Mouse (Mus musculus) urinary bladder, postnatal 4 days (tissue): ENCODE results near the gene Cdc6.
A peak's percentile ranks its signal among the peaks of the same experiment; 100 is the strongest.
"Not testable (repeated sequence)": the region's sequence is repeated elsewhere in the genome, so short reads cannot be mapped to it uniquely, and the experiment has no call there.

Experiments
- DNase-seq, 2 experiments: peaks; one replicate each; pipeline ENCODE4 v3.0.0; 2021 to 2022; ENCODE audit warnings: low spot score in 2 of 2

Gene Cdc6

DNA sequence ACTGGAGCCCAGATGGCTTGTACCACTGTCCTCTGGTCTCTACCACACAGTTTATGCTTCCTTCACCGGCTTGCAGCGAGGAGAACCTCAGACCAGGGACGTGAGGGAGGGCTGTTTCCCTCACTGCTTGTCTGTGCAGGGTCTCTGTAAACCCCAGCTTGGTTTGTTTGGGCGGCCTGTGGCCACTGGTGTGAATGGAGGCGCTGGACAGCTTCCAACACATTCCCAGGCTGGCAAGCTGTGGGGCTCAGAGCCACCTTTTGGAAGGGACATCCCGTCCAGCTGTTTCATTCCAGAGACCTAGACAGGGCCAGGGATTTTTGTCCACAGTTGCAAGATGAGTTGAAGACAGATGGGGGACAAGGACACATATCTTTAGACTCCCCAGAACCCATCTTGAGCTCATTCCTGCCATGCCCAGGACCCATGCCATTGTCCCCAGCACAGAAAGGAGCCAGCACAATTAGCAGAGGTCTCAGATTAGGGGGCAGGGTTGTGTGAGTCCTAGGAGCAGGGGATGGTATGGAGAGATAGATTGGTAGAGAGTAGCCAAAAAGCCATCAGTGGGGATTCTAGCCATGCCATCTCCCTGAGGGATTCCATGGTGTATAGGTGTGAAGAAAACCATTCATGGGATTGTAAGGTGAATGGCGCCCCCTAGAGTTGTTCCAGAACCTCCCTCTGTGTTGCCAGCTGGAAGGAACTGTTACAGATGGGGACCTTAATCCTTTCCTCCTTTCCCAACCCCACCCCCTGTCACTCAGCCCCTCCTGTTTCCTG, 24.1 kb downstream of the Cdc6 start:
- DNase-seq, result no peak

DNA sequence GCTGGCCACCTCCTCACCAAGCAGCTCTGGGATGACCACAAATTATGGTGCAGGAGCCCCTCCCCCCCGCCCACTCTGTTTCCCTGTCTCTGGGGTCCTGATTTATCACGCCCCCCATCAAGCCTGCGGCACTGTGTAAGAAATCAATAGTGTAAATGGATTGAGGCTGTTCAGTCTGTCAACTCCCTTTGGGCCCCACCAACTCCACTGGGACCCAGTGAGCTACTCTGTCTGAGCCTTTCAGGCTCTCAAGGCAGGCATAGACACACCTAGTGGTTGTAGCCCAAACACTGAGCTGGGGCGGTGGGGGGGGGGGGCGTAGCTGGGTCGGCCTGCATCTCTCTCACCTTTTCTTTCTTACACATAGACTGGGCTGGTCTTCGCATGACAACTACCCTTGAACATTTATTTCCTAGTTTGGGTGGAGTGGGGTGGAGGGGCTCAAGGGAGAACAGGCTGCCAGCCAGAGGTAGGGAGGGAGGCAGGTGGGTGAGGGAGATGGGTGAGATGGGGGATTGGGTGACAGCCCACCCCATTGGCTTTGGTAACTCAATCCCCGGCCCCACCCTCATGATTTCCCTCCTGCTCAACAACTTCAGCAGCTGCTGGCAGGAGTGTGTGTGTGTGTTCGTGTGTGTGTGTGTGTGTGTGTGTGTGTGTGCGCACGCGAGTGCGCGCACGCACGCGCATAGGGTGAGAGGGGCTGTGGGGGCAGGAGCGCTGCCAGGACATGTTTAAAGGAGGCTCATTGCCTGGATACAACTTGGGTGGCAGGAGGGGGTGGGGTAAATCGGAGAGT, 24.9 kb downstream of the Cdc6 start:
- DNase-seq, result no peak

DNA sequence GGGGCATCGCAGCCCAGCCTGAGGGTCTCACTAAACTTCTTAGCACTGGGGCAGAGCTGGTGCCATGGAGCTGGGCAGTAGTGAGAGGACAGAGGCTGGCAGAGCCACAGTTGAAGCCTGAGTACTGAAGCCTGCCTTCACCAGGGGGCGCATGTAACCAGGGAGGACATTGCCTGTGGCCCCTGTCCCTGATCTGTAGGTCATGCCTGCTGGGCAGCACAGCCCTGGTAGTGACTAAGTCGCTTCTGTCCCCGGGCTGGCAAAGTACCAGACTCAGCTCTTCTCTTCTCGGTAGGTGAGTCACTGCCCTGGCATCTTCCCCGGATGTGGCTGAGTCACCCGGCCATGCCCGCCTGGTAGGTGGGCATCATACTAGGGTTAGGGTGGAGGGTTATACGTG, 25.6 kb downstream of the Cdc6 start:
- no peak for DNase-seq

DNA sequence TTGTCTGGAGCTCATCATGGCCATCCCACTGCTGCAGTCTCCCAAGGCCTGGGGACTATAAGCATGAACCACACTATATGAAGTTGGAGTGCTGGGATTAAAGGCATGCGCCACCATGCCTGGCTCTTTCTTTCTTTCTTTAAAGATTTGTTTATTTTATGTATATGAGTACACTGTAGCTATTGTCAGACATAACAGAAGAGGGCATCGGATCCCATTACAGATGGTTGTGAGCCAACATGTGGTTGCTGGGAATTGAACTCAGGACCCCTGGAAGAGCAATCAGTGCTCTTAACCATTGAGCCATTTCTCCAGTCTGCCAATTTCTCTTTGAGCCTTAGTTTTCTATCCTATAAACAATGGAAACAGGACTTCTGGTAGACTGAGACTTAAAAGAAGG, 26.2 kb downstream of the Cdc6 start:
- DNase-seq, result not testable (repeated sequence)

DNA sequence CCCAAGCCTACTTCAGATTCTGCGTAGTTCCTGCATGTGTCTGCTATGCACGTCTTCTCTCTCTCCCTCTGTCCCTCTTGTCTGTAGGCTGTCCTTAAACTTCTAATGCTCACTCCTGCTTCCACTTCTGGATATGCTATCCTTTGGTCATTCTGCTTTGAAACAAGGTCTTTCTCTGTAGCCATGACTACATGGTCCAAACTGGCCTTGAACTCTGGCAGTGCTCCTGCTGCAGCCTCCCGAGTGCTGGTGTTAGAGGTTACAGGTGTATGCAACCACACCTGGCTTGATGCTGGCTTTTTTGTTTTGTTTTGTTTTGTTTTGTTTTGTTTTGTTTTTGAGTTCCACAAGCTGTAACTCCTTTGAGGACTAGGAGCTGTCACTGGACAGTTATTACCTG, 26.8 kb downstream of the Cdc6 start:
- no peak for DNase-seq

DNA sequence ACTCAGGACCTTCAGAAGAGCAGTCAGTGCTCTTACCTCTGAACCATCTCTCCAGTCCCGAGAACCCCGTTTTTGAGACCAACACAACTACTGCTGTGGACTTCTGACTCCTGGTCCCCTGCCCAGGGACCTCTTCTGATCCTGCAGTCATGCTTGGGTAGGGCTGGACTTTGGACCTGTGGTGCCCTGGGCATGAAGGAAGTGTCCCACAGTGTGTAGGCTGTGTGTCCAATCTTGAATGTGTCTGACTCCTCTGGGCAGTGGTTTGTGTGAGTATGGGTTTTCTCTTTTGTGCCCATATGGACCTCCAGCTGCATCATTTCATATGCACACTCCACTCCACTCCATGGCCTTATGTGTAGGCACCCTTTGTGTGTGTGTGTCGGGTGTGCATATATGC, 27.5 kb downstream of the Cdc6 start:
- DNase-seq, result no peak

DNA sequence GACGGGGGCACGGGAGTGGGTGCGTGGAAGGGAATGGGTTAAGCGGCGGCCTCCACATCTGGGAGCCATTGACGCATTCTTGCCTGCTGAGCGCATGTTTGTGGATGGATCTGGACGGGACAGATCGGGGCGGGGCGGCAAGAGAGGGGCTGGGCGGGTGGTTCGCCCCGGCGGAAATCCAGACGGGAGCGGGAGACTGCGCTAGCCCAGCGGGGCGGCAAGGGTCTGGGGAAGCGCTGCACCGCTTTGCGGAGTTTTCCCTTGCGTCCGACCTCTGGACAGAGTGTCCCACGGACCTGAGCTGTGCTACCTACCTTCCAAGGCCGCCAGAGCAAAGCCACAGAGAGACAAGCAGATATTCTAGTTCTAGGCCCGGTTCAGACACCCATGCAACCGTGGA, 28.6 kb downstream of the Cdc6 start:
- DNase-seq, result peak; percentile 71 to 85

- no peak for DNase-seq
These were observed 29.2 kb downstream of the Cdc6 start for GRCm38 (mm10) chr11:98936606-98937409.

GRCm38 (mm10) chr11:98937410-98937913, 29.9 kb downstream of the Cdc6 start:
- peak; percentile 90 to 91 for DNase-seq

DNA sequence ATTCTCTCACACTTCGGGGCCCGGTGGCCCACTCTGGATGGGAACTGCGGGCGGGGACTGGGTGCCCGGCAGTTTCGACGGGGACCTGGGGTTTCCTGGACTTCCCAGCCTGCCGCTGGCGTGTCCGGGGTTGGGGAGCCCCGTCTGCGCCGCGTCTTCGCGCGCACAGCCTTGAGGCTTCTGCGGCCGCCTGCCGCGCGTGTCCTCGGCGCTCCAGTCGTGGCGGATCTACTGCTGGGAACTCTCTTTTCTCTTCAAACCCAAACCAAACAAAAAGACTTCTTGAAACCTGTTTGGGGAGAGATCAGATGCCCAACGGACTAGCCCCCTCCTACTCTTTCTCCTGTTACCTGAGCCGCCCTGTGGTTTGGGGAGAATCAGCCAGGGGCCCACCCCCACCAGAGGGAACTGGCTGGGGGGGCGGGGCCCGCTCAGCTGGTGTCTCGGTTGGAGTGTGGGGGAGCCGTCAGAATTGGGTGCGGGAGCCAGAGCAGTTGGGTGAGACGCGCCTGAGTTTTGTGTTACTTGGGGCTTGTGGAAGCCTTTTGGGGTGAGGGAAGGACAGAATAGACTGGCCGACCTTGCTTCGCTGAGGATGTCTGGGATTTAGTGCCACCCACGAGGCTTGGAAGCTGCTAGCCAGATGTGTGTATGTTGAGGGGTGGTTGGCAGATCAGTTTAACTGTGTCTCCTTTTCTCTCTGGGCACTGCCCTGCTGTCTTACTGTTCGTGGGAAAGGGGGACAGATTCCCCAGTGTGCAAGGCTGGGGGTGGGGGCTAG, 30.5 kb downstream of the Cdc6 start:
- DNase-seq, result peak in 1 of 2 experiments; percentile 66

GRCm38 (mm10) chr11:98938701-98939083, 31.1 kb downstream of the Cdc6 start:
- DNase-seq, result no peak

GRCm38 (mm10) chr11:98939084-98939952, 31.7 kb downstream of the Cdc6 start:
- DNase-seq, result no peak

DNA sequence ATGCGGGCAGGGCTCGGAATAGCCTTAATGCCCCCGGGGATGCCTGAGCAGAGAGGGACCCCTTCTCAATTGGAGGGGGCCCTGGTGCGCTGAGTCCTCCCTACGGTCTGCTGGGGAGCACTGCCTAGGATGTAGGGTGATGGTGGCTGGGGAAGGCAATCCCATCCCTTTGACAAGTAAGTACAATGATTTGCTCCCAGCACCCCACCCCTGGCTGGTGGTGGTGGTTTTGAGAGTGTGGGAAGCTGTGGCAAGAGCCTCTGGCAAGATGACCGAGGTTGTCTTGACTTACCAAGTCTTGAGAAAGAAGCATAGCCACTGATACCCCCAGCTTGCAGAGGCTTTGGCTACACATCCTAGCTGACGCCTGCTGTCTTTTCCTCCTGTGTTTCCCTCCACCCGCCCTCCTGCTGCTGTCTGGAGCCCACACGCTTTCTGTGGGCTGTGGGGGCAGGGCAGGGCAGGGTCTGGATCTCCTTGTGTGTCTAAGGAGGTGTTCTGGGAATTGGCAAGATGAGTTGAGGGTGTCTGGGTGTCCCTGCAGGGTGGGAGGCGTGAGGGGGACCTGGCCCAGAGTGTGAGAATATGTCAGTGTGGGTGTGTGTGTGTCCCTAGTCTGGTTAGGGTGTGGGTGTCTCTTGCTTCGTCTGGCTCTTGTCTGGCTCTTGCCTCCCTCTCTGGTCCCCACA, 32.5 kb downstream of the Cdc6 start:
- DNase-seq, result no peak

DNA sequence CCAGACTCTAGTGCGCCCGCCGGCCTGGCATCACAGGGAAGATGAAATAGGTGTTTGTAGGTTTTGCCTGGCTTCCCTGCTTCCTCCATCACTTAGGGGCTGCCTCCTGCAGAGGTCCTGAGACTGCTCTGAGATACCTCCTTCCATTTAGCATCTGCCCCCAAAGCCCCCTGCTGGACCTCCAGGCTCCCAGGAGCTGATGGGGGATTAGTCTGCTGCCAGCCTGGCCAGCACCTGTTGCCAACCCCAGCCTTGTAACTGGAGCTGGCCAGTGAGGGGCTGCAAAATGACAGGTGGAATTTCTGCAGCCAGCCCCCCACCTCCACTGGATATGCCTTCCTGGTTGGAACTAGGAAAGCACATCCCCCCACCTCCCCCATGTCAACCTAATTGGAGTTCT, 33.2 kb downstream of the Cdc6 start:
- no peak for DNase-seq

DNA sequence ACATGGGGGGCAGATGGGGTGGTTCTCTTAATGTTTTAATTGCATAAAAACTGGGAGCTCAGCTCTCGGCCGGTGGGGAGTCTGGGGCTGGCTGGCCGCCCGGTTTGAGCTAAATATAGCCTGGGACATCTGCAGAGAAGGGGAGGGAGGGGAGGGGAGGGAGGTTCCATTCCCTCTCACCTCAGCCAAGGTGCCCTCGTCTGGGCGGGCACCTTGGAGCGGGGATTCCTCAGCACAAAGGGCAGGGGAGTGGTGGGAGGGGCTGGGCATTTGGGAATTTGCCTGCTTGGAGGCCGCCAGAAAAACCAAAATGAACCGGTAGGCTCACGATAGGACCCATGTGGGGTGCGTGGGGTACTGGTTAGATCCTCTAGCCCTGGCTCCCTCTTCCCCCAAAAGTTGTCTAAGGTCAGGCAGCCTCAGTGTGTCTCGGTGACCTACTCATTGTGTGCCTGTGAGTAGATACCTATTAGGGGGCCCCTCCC, 33.8 kb downstream of the Cdc6 start:
- DNase-seq, result no peak

DNA sequence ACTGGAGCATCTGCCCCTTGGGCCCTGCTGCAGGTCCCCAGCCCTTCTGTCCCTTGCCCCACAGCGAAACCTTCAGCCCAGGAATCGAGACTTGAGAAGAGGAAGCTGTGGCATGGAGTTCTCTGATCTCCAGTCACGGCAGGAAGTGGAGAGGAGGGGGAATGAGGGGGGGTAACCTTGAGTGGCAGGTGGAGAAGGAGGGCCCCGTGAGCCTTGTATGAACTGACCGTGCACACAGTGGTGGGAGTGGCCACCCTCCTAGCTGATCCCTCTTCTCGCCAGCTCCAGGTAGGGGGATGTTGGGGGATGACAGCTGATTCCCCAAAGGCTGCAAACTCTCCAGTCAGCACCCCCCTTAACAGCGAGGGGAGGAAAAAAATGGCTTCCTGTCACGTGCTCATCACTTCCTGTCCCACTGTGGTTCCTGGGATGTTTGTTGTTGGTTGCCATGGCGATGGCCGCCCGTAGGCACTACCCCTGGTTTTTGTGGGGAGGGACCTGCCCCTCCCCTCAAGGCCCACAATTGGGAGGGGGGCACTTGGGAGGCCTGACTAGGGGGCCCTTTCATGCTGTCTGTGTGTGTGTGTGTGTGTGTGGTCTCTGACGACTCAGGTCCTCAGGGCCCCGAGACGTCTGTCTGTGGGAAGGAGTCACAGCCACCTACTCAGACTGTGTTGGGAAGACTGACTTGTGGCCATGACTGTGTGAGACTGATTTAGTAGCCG, 34.4 kb downstream of the Cdc6 start:
- peak; percentile 78 to 80 for DNase-seq

GRCm38 (mm10) chr11:98942555-98942922, 34.9 kb downstream of the Cdc6 start:
- DNase-seq, result no peak

DNA sequence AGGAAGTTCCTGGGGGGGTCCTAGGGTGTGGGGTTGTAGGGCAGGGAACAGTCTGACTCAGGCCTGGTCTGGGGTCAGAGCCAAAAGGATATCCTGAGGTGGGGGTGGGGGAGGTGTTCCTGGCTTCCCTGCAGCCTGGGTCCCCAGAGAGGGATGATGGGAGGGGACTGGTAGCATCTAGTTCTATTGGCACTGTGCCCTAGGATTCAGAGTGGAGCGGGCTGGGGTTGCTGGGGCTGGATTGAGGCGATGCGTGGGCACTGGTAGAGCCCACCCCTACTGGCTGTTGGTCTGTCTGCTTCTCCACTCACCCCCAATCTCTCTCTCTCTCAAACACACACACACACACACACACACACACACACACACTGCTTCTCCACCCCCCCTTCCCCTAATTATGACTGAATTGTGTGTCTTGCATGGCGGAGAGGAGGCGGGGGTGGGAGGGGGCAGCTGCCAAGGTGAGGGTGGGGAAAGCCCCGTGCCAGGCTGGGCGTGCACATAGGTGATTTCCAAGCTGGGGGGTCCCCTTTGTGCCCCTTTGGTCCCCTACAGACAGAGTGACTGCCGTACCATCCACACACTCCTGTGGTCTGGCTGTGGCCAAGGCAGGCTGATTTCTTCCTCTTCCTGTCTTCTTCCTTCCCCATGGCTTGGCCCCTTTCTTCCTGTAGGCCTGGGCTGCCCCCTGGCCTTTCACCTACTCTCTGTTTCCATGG, 35.5 kb downstream of the Cdc6 start:
- DNase-seq, result no peak
